Mouse (Mus musculus) left cerebral cortex, postnatal 36 days (tissue): ENCODE results near the gene 4931429L15Rik. TPM values are rescaled to one million over a fixed set of nuclear protein-coding genes. Genes with fewer than 3 reads are reported as not detected.
"Not testable (repeated sequence)": the region's sequence is repeated elsewhere in the genome, so short reads cannot be mapped to it uniquely, and the experiment has no call there.

ENCODE experiments used
- DNase-seq, 2 experiments: peaks; one replicate each; pipeline ENCODE4 v3.0.0; 2021 to 2022; ENCODE audit warnings: low spot score in 2 of 2, mixed read lengths in 1 of 2
- intact Hi-C: fragments of 180-260 bp; cut with DNase I; formaldehyde crosslinking; loops from one replicate; pipeline ENCODE4 v1.15.1; 2025
- total RNA-seq, 2 experiments: library from RNA; stranded (reverse); gene quantifications; 2 replicates each; pipeline ENCODE4 v1.2.3; 2021

4931429L15Rik gene
- under 1 TPM in 1 of 2 experiments, not detected in 1; 0.35 TPM for total RNA-seq

DNA sequence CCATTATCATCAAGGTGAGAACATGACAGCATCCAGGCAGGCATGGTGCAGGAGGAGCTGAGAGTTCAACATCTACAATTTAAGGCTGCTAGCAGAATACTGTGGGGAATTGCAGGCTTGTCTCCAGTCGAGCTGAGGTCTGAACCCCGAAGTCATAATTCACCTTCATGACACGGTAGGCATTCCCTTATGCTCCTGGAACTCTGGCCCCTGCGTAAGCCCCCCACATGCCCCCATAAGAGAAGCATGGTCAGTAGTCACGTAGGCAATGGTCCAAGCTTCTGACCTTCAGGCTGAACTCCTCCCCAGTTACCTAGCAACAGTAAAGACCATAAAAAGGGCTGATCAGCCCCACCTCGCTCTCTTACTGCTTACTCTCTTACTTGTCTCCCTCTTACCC, at the start of gene 4931429L15Rik:
TSS of gene 4931429L15Rik (minus strand) at position 101 of the 400 bp plus-strand sequence.
- DNase-seq, intact Hi-C loops: not testable (repeated sequence)

DNA sequence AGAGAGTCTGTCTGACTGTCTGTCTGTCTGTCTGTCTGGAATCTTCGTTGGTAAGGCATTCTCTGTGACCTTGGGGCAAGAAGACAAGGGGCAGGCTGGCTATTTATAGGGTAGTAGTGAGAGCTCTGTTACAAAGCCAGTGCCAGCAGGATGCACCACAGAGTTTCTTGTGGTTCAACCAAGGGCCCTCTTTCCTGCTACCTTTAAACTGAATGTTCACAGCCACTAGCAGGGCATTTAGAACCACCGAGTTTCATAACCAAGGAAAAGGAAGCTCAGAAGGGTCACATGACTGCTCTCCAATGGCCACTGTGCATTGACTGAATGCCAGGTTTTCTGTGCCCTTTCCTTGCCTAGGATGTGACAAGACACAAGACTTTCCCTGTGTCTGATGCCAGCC, 42.7 kb upstream of the 4931429L15Rik start:
- intact Hi-C loops = no loop called here
- DNase-seq = no peak

DNA sequence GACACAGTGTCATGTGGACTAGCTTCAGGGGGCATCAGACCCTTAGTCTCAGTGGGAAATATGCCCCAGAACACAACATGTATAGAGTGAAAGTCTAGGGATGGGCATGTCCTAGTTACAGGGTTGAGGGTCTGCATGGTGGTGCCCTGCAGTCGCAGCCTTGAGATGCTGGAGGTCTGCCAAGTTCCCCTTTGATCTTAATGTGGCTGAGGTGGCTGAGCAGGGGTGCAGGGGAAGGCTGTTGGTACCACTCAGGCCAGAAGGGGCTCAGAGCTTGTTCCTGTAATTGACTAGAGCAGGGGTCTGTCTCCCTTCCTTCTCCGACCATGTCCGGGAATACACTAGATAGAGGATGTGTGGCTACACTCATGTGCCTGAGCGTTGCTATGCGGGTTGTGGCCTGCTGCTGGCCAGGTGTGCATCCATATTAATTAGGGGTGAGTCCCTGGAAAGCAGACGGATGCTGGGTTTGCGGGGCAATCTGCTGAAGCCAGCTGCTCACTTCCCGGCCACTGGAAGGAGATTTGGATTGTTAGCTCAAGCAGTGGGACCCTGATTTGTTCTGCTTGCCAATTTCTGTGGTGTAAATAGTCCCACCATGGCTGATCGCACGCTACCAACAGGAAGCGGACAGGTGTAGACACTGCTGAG, 41.8 kb upstream of the 4931429L15Rik start:
- intact Hi-C loops = no loop called here
- no peak for DNase-seq

DNA sequence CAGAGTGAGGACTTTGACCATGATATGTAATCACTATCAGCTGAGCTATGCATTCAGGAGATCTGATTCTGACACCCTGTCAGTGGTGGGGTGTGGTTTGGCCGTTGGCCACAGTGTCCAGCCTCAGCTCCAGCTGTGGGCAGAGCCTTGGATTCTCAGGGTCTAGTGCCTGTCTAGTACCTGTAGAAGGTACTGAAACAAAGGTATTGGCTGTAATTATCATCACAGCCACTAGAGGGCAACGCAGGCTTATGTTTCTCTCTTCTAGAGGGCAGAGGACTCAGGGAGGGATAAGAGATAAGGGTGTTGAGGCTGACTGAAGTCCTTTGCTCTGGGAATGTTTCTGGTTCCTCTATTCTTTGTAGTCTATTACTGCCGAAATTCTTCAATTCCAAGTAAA, 34.2 kb upstream of the 4931429L15Rik start:
- intact Hi-C loops = loop anchor here (10.0 kb wide), 2 partner anchors 461 to 1351 kb away; no protein-coding TSS in a partner anchor
- peak in 1 of 2 experiments; percentile 60 for DNase-seq

DNA sequence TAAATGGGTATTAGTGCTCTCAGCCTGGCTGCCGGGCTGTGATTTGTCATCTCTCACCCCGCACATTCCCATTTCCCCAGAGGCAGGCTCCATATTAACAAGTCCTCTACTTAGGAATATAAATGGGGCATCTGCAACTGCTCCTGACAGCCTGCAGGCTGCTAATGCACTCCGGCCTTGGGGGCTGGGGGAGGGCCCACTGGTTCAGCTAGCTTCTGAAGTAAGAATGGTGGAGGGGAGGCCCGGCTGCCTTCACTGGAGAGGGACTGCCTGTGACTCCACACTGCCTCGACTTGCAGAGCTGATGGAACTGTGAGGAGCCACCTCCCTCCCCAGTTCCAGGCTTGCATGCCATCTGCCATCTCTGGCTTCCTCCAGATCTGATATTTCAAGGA, 33.5 kb upstream of the 4931429L15Rik start:
- DNase-seq = no peak
- intact Hi-C loops = loop anchor here (10.0 kb wide), 2 partner anchors 461 to 1351 kb away; no protein-coding TSS in a partner anchor

DNA sequence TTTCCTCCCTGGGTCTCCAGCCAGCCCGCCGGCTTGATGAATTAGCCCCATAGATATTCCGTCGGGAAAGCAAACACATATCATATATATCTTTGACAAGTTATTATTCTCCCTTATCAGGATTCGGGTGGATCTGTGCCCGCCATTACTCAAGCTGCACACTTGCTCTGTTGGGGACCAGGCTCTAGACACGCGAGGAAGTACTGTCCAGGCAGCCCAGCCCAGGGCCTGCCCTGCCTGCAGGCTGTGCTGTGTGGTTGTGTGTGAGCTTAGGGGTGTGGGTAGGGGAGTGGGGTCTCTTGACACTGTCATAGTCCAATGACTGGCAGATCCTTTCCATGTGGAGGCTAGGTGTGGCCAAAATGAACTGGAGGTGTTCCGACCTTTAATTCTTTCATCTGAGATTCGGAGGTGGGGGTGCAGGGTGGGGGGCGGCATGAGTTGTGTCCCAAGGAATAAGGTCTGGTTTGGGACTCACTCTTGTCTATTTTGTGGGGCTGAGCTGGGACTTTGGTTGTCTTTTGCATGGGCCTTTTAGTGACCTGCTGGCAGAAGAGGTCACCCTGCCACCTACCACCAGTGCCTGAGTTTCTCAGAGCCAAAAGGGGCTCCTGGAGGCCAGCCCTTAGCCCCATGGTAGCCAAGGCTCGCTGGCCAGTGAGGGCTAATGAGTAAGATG, 33.0 kb upstream of the 4931429L15Rik start:
- no peak for DNase-seq
- intact Hi-C loops = loop anchor here (10.0 kb wide), 2 partner anchors 462 to 1352 kb away; no protein-coding TSS in a partner anchor

DNA sequence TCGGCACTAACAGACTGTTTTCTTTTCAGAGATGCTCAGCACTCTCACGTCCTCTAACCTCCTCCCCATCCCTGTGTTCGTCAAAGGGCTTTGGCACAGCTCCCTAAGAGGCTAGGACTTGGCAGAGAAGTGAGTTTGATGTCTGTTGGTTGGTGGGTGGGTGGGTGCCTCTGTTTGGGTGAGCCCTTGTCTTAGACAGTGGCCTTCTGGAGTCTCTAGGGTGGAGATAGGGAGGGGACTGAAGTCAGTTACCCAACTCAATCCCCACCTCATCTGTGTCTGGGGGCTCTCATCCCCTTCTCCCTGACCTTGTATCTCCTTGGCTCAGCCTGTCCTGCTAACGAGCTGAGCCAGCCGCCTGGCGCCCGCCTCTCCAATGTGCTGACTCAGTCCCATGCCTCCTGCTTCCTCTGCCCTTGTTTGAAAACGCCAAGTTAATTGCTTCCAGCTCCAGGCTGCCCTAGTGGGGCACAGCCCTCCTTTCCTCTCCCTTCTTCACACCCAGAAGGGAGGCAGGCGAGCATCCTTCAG, 30.7 kb upstream of the 4931429L15Rik start:
- no peak for DNase-seq
- intact Hi-C loops = loop anchor here (10.0 kb wide), 2 partner anchors 464 to 1354 kb away; no protein-coding TSS in a partner anchor

DNA sequence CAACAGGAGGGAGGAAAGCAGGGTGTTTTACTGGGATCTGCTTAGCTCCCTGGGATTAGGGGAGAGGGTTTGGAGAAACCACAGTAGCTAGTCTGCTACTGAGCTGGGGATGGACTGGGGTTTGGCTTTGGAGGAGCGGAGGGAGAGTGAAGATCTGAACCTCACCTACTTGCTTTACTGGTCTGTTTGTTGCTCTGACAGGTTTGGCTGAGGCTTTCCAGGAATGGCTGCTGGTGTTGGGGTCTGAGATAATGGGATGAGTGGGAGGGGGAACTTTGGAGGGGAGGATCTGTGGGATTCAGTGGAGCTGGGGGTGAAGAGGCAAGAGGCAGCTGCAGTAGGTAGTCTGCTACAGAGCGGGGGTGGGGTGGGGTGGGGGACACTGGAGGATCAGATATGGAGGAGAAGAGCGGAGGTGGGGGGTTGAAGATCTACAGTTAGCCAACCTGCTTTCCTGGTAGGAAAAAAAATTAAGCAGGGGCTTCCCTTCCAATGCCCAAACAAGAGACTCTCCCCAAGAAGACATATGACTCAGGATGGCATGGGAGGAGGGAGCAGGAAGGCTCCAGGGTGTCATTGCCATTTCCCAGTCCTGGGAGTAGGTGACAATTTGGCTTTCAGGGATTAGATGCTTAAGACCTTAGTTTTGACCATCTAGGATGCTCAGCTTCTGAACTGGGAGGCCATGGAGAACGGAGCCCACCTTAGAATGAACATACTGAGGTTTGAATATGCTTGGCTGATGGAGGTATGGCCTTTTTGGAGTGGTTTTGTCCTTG, 26.3 kb upstream of the 4931429L15Rik start:
- DNase-seq = no peak
- intact Hi-C loops = no loop called here

DNA sequence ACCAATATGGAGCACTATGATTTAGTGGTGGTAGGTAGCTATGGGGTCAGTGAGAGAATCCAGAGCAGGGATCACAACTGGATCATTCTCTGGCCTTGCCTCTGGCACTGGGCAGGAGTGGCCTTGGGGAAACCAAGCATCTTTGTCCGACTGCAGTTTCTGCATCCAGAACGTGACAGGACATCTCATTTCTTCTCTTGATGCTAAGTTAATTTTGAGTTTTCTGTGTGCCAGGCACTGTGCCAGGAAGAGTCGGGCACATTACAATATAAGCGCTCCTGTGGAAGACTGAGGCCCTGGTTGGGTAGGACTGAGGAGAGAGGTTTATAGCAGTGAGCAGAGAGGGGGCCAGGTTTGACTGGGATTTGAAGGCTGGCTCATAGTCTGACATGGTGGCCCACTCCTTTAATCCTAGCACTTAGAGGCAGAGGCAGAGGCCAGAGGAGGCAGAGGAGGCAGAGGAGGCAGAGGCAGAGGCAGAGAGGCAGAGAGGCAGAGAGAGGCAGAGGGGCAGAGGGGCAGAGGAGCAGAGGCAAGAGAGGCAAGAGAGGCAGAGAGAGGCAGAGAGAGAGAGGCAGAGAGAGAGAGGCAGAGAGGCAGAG, 19.4 kb upstream of the 4931429L15Rik start:
- intact Hi-C loops = no loop called here
- no peak for DNase-seq

DNA sequence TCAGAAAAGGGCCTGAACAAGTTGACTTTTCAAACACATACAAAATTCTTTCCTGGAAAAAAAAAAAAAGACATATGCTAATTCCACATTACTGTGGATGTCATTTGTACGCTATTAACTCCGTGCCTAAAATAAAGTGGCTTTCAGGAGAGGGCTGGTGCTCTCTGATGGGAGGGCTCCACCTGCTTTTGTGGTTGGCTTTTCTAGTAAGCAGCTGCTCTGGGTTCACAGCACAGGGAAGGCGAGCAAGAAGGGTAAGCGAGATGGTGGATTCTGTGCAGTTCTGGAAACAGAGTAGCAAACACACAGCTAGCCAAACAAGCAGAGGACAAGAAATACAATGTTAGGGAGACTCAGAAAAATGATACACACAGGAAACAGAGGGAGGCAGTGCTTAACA, 18.6 kb upstream of the 4931429L15Rik start:
- no peak for DNase-seq
- intact Hi-C loops = no loop called here

DNA sequence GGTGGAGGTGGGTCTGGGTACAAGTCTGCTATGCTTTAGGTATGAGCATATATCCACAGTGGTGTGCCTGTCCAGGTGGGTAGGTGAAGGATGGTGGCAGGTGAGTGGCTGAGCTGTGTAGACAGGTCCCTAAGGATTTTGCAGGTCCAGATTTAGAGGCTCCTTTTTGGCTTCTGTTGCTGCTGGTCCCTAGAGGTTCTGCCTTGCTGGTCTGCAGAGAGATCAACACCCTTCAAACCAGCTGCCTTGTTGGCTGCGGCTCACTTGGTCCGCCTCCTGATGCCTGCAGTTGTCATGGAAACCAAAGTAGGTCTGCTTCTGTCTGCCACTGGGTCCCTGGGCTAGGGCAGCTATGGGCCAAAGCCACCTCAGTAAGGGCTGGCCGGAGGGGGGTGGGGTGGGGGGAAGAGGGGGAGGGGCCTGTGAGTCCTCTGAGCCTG, 18.1 kb upstream of the 4931429L15Rik start:
- intact Hi-C loops = no loop called here
- peak; percentile 66 to 67 for DNase-seq

DNA sequence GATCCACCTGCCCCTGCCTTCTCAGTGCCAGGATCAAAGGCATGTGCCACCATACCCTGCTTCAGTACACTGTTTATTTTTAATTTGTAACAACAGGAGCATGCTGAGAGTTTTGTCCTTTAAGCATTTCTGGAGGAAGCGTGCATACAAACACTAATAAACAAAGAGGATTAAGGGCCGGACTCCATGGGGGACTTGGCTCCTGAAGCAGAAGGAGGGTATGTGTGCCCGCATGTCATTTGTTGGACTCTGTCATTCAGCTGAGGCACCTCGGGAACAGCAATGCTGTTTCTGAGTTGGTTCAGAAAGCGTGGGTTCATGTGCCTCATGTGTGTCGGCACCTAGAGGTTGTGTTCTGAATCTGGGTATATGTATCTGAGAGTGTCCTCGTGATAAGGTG, 17.5 kb upstream of the 4931429L15Rik start:
- intact Hi-C loops = no loop called here

DNA sequence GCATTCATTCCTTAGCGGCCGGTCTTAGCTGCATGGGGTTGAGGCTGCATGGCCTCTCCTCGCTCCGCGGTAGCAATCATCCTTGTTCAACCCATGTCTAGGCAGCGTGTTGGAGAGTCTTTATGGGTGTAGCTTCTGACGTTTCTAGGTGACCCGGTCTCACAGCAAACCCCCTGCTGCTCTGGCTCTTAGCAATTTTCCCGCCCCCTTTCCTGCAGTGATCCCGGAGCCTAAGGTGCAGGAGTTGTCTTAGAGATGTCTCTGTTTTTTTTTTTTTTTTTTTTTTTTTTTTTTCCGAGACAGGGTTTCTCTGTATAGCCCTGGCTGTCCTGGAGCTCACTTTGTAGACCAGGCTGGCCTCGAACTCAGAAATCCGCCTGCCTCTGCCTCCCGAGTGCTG, 16.5 kb upstream of the 4931429L15Rik start:
- intact Hi-C loops, DNase-seq: not testable (repeated sequence)

More for the DNA sequence above, 17.5 kb upstream of the 4931429L15Rik start:
- DNase-seq = no peak

DNA sequence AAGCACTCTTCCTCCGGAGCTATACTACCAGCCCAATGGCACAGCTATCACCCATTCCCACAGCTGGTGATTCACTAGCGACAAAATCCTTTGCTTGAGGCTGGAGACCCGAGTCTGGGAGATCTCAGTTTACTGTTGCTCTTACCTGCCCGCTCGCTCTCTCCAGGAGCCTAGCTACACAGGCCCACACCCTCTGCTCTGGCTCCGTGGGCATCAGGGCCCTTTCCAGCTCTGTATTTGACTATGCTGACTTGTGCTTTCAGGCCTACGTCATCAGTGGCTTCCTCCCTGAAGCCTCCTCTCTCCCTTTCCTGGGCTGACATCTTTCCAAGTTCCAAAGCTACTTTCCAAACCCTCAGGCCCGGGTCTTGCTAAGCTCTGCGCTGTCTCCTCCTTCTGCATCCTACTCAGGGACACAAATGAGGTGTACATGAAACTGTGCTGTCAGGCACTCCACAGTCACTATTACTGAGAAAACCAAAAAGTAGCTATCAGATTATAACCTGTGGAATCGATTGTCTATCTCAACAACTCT, 15.7 kb upstream of the 4931429L15Rik start:
- intact Hi-C loops = no loop called here

DNA sequence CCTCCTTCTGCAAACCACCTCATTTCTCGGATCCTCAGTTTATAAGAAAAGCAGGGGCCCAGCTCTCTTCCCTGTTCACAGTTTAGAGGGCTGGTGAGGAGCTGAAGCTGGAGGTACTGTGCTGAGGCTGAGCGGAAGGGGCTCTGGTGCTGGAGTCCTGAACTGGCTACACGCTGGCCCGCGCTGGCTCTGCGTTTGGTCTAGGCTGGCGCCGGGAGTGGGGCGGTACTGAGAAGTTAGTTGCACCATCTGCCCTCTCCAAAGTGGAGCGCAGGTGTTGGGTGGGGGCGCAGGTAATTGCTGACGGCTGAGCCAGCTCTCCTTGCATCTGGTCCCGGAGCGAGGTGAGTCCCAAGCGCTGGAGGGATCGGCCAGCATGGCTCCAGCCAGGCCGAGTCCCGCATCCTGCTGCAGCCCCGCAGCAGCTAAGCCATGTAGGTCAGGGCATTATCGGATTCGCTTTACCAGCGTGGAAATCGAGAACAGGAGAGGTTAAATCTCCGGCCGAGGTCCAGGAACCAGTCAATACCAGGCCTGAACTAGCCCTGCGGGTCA, 14.8 kb upstream of the 4931429L15Rik start:
- DNase-seq = no peak
- intact Hi-C loops = no loop called here

More for the DNA sequence above, 15.7 kb upstream of the 4931429L15Rik start:
- no peak for DNase-seq

DNA sequence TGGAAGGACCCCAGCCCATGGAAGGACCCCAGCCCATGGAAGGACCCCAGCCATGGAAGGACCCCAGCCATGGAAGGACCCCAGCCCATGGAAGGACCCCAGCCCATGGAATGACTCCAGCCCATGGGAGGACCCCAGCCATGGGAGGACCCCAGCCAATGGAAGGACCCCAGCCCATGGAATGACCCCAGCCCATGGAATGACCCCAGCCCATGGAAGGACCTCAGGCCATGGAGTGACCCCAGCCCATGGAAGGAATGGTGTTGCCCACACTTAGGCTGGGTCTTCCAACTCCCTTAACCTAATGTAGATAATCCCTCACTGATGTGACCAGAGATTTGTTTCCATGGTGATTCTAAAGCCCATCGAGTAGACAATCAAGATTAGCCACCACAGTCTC, 11.5 kb upstream of the 4931429L15Rik start:
- intact Hi-C loops = no loop called here
- DNase-seq = no peak

DNA sequence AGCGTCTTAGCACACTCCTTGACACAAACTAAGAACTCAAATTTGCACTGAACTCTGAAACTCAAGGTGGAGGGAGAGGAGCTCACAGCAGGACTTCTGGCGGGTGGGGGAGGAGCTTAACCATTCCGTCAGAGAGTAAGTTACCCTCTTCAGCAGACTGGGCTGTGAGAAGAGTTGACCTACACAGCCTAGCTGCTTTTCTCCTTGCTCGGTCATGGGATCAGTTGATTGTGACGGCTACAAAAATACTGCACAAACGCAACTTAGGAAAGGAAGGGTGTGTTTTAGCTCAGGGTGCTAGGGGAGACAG, 10.8 kb upstream of the 4931429L15Rik start:
- DNase-seq = no peak

DNA sequence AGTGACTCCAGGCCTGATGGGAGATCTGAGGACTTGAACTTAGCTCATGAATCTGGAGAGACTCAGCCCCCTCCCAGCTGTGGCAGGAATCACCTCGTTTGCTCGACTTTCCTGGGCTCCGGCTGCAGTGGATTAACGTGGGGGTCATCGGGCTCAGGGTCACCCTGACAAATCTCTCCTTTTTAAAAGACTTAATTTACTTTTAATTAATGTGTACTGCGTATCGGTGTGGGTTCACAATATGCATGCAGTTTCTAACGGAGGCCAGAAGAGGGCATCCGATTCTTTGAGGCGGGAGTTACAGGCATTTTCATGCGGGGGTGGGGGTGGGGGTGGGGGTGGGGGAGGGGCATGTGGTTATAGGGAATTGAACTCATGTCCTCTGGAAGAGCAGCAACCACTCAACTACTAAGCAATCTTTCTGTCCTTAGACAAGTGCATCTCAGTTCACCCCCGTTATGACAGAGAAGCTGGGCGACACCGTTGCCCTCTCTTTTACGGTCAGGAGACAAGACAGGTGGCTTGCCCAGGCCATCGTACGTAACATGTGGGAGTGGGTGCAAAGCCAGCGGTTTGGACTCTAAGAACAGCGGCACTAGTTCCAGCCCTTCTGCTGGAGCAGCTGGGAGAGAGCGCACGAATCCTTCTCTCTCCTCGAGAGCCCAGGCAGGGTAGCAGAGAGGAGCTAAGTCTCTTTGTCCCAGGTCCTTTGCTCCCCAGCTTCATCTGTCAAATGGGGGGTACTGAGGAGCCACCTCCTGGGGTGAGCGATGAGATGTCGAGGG, 10.2 kb upstream of the 4931429L15Rik start:
- intact Hi-C loops = no loop called here
- no peak for DNase-seq

More for the DNA sequence above, 10.8 kb upstream of the 4931429L15Rik start:
- intact Hi-C loops = no loop called here
